Comparison of ENCODE assay signal across 16 mouse cellular contexts in genomic region chr7:128514341-128514740, GRCm38 (mm10).
"Had no signal": no experiment of that assay in that cellular context is flagged by ENCODE, and none has a peak within 500 bp of the region (broad histone marks: within the 10 kb centered on the region; RNA-seq: fewer than 3 reads in every experiment).

No protein-coding gene starts in this region.

- DNase-seq: liver, postnatal 0 days; lung, adult 2 months; lung, postnatal 14 days; lung, postnatal 36 days; right cerebral cortex, postnatal 14 days; thymus, adult 2 months; thymus, postnatal 25 days; thymus, postnatal 4 days had no signal

- H3K9ac ChIP-seq: liver, postnatal 0 days; lung, embryonic 15.5 days; midbrain, embryonic 15.5 days; neural tube, embryonic 12.5 days; stomach, embryonic 15.5 days had no signal

- H3K4me3 ChIP-seq: lung, embryonic 15.5 days; megakaryocyte, embryonic 14.5 days; midbrain, embryonic 15.5 days; neural tube, embryonic 12.5 days; stomach, embryonic 15.5 days had no signal

- H3K36me3 ChIP-seq: lung, embryonic 15.5 days; midbrain, embryonic 15.5 days; neural tube, embryonic 12.5 days; stomach, embryonic 15.5 days had no signal

- H3K27me3 ChIP-seq: lung, embryonic 15.5 days; midbrain, embryonic 15.5 days; neural tube, embryonic 12.5 days; stomach, embryonic 15.5 days had no signal

- H3K4me2 ChIP-seq: lung, embryonic 15.5 days; midbrain, embryonic 15.5 days; stomach, embryonic 15.5 days had no signal

- H3K9me3 ChIP-seq: lung, embryonic 15.5 days; megakaryocyte, embryonic 14.5 days; midbrain, embryonic 15.5 days; neural tube, embryonic 12.5 days; stomach, embryonic 15.5 days had no signal

- ATAC-seq: liver, postnatal 0 days; lung, postnatal 0 days; midbrain, embryonic 15.5 days had no signal

- H3K27ac ChIP-seq: lung, embryonic 15.5 days; macrophage; midbrain, embryonic 15.5 days; neural tube, embryonic 12.5 days; stomach, embryonic 15.5 days; stomach, postnatal 0 days had no signal

- H3K4me1 ChIP-seq: stomach, embryonic 15.5 days had no signal
